Mouse (Mus musculus): ENCODE results near the gene Filip1l.

DNA sequence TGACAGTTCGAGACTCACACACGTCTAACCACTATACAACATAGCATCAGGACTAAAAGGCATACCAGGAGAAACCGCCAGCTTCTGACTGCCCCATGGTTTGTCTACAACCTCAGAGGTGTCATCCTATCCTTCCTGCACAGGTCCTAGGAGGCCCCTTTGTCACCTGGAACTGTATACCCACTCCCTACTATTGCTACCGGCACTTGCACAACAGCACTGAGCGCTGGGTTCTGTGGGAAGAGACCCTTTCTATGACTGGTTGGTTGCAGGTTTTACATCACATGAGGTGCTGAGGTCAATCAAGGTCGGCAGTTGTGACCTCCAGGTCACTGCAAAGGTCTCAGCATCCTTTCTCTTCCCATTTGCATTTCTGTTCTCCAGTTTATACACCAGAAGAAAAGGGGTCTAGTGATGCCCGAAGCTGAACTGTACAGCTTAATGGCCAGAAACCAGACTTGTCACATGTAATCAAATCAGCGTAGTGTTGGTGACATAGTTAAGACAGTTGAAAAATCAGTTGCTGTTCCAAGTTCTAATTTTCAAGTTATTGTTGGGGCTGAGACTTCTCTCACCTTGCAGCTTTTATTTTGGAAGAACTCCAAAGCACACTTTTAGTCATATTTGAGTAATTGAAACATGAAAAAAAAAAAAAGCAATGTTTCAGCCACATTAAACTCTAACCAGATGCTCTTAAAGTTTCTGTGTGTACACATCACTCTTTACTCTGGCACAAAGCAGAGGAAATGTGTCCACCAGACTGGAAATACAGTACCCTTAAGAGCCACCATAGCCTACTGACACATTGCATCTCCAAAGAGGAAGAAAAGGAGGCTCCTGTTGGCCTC lies 12.9 kb upstream of the Filip1l start:
- TF ChIP-seq HCFC1 (IDR thresholded peaks at IDR 0.05; ENCODE audit: borderline replicate concordance, insufficient read depth, low read length) (no peak), ZC3H11A (IDR thresholded peaks at IDR 0.05; ENCODE audit: borderline replicate concordance, low read depth, low read length) (no peak), CHD2 (IDR thresholded peaks at IDR 0.05; ENCODE audit: low read depth, low read length) (no peak)
